Mouse (Mus musculus): ENCODE measurements around the gene Flvcr2.
A peak's percentile ranks its signal among the peaks of the same experiment; 100 is the strongest.
"Not testable (repeated sequence)": the region's sequence is repeated elsewhere in the genome, so short reads cannot be mapped to it uniquely, and the experiment has no call there.

Flvcr2 gene

GRCm38 (mm10) chr12:85745827-85746695, at the start of gene Flvcr2:
TSS of gene Flvcr2 (plus strand) at chr12:85746539.
- DNase-seq, result peak; percentile 29

GRCm38 (mm10) chr12:85698179-85698578, 48.2 kb upstream of the Flvcr2 start:
- DNase-seq, result not testable (repeated sequence)

GRCm38 (mm10) chr12:85700191-85700841, 46.0 kb upstream of the Flvcr2 start:
- DNase-seq, result no peak

GRCm38 (mm10) chr12:85700842-85701223, 45.5 kb upstream of the Flvcr2 start:
- DNase-seq, result no peak

GRCm38 (mm10) chr12:85702166-85703055, 43.9 kb upstream of the Flvcr2 start:
- DNase-seq, result no peak

- no peak for DNase-seq
Observed at GRCm38 (mm10) chr12:85703507-85703906, 42.8 kb upstream of the Flvcr2 start.

GRCm38 (mm10) chr12:85704566-85704965, 41.8 kb upstream of the Flvcr2 start:
- no peak for DNase-seq

- peak; percentile 13 for DNase-seq
Observed at GRCm38 (mm10) chr12:85705002-85705830, 41.1 kb upstream of the Flvcr2 start.

- no peak for DNase-seq
Observed at GRCm38 (mm10) chr12:85705831-85706530, 40.4 kb upstream of the Flvcr2 start.

- DNase-seq, result no peak
Observed at GRCm38 (mm10) chr12:85706906-85707305, 39.4 kb upstream of the Flvcr2 start.

- DNase-seq, result no peak
Observed at GRCm38 (mm10) chr12:85707391-85707790, 38.9 kb upstream of the Flvcr2 start.

- DNase-seq, result no peak
Observed at GRCm38 (mm10) chr12:85708556-85708955, 37.8 kb upstream of the Flvcr2 start.

- no peak for DNase-seq
Observed at GRCm38 (mm10) chr12:85710695-85711094, 35.6 kb upstream of the Flvcr2 start.

GRCm38 (mm10) chr12:85712587-85712986, 33.8 kb upstream of the Flvcr2 start:
- DNase-seq, result no peak

- no peak for DNase-seq
Observed at GRCm38 (mm10) chr12:85714126-85714525, 32.2 kb upstream of the Flvcr2 start.

- no peak for DNase-seq
Observed at GRCm38 (mm10) chr12:85725306-85725705, 21.0 kb upstream of the Flvcr2 start.

GRCm38 (mm10) chr12:85726729-85727397, 19.5 kb upstream of the Flvcr2 start:
- DNase-seq, result no peak

- no peak for DNase-seq
Observed at GRCm38 (mm10) chr12:85728181-85728580, 18.2 kb upstream of the Flvcr2 start.

- peak; percentile 36 for DNase-seq
Observed at GRCm38 (mm10) chr12:85729022-85729944, 17.1 kb upstream of the Flvcr2 start.

- no peak for DNase-seq
Observed at GRCm38 (mm10) chr12:85729945-85730290, 16.4 kb upstream of the Flvcr2 start.
